Mouse (Mus musculus): ENCODE results near the gene Mybbp1a. TPM values are rescaled to one million over a fixed set of nuclear protein-coding genes. Genes with fewer than 3 reads are reported as not detected.

Mybbp1a gene
- total and polyA plus RNA-seq, 3 experiments: 174 to 816 (median 245) TPM

DNA sequence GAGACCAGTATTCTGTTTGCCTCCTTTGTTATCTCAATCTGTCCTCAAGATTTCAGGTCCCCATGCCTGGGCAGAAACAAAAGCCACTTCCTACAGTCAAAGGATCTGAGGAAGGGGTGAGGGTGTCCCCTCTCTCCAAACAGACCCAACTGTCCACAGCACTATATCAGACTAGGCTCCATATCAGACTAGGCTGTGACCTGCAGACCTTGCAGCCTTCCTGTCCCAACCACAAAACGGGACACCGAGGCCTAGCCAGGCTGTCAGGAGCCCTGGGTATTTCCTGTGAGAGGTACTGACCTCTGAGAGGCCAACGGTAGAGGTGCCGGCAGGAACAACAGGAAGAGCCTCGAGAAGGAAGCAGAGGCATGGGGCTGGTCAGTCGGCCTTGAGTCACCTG lies 43.4 kb downstream of the Mybbp1a start:
- no peak for DNase-seq (ENCODE audit: extremely low read depth)
- Histone ChIP-seq H3K4me2 (ENCODE audit: insufficient read depth, low read depth, poor library complexity, severe bottlenecking) (no peak overlapping the region), H3K27ac (ENCODE audit: insufficient read depth, low read depth) (no peak overlapping the region), H3K4me3 (replicated peaks in 1 of 3; ENCODE audit: low read depth in 2 of 3, low read length in 2 of 3, poor library complexity in 1 of 3) (no peak overlapping the region), H3K9me3 (replicated peaks; ENCODE audit: low read length) (peaks cover 6% of the 10 kb centered on the region), H3K79me2 (replicated peaks; ENCODE audit: control insufficient read depth, extremely low read depth, insufficient read depth, poor library complexity, severe bottlenecking) (no peaks in the 10 kb centered on the region), H3K9ac (ENCODE audit: insufficient read depth, low read depth) (no peak overlapping the region), H3K36me3 (replicated peaks in 1 of 2; ENCODE audit: control insufficient read depth in 1 of 2, insufficient read depth in 1 of 2, low read length in 1 of 2) (no peaks in the 10 kb centered on the region), H3K27me3 (replicated peaks) (peaks cover 66% of the 10 kb centered on the region), H3K4me1 (ENCODE audit: control insufficient read depth in 1 of 2, insufficient read depth in 2 of 2) (0 out of 4 replicates have a peak, but pooled peaks cover 0 to 4% of the 10 kb centered on the region in 2 experiments)
- in situ Hi-C loops (cut with MboI; ENCODE audit: low pct_ligation_motif_present, low pct_unique_long_range_greater_than_20kb, low sequenced_read_pairs): no loop called here
- dilution Hi-C loops (cut with MboI; ENCODE audit: extremely low pct_ligation_motif_present, extremely low pct_unique_long_range_greater_than_20kb, low sequenced_read_pairs): no loop called here
- TF ChIP-seq NRF1 (IDR thresholded peaks at IDR 0.05; ENCODE audit: low read depth, low read length) (no peak), ETS1 (conservative IDR thresholded peaks at IDR 0.05; ENCODE audit: low read depth, low read length) (no peak), TCF12 (IDR thresholded peaks at IDR 0.05; ENCODE audit: low read depth, low read length) (no peak), ZC3H11A (IDR thresholded peaks at IDR 0.05; ENCODE audit: low read depth, low read length) (no peak), POLR2A (IDR thresholded peaks at IDR 0.05; ENCODE audit: low read depth, low read length) (no peak), NELFE (IDR thresholded peaks at IDR 0.05; ENCODE audit: low read depth, low read length) (no peak), SIN3A (IDR thresholded peaks at IDR 0.05; ENCODE audit: low read length) (no peak)

DNA sequence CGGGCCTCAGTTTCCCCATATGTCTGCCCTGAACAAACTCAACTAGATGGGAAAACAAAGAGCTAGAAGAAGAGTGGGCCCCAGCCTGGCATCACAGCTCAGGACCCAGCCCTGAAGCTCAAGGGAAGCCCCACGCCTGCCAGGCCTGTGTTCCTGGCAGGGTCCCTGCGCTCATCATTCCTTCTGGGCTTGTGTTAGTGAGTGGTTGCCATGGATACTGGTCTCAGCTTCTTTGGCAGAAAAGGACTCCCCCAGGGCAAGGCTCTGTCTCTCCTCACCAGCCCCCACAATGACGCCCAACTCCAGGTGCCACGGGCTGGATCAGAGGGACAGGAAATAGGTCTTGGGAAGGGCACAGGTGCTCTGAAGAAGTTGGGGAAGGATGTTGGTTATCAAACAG lies 44.0 kb downstream of the Mybbp1a start:
- Histone ChIP-seq H3K27ac (ENCODE audit: insufficient read depth, low read depth) (no peak overlapping the region), H3K4me3 (replicated peaks in 1 of 3; ENCODE audit: low read depth in 2 of 3, low read length in 2 of 3, poor library complexity in 1 of 3) (no peak overlapping the region), H3K4me1 (ENCODE audit: control insufficient read depth in 1 of 2, insufficient read depth in 2 of 2) (0 out of 4 replicates have a peak, but pooled peaks cover 0 to 4% of the 10 kb centered on the region in 2 experiments), H3K27me3 (replicated peaks) (peaks cover 70% of the 10 kb centered on the region), H3K9me3 (replicated peaks; ENCODE audit: low read length) (peaks cover 10% of the 10 kb centered on the region), H3K9ac (ENCODE audit: insufficient read depth, low read depth) (no peak overlapping the region), H3K79me2 (replicated peaks; ENCODE audit: control insufficient read depth, extremely low read depth, insufficient read depth, poor library complexity, severe bottlenecking) (no peaks in the 10 kb centered on the region), H3K4me2 (ENCODE audit: insufficient read depth, low read depth, poor library complexity, severe bottlenecking) (no peak overlapping the region), H3K36me3 (replicated peaks in 1 of 2; ENCODE audit: control insufficient read depth in 1 of 2, insufficient read depth in 1 of 2, low read length in 1 of 2) (no peaks in the 10 kb centered on the region)
- in situ Hi-C loops (cut with MboI; ENCODE audit: low pct_ligation_motif_present, low pct_unique_long_range_greater_than_20kb, low sequenced_read_pairs) (no loop called here), dilution Hi-C loops (cut with MboI; ENCODE audit: extremely low pct_ligation_motif_present, extremely low pct_unique_long_range_greater_than_20kb, low sequenced_read_pairs) (no loop called here)
- no peak for DNase-seq (ENCODE audit: extremely low read depth)
- TF ChIP-seq MEF2A (IDR thresholded peaks at IDR 0.05; ENCODE audit: borderline replicate concordance, low read depth, low read length) (no peak), IRF4 (IDR thresholded peaks at IDR 0.05; ENCODE audit: low read depth, low read length) (no peak), ZNF384 (IDR thresholded peaks at IDR 0.05; ENCODE audit: low read depth, low read length) (no peak), ZKSCAN1 (IDR thresholded peaks at IDR 0.05; ENCODE audit: borderline replicate concordance, low read depth, low read length) (no peak), BHLHE40 (IDR thresholded peaks at IDR 0.05; ENCODE audit: low read depth, low read length) (no peak), POLR2AphosphoS2 (IDR thresholded peaks at IDR 0.05; ENCODE audit: low read depth, low read length) (no peak), SMC3 (IDR thresholded peaks at IDR 0.05; ENCODE audit: low read depth, low read length) (no peak), MYC (IDR thresholded peaks at IDR 0.05; ENCODE audit: low read depth, low read length) (no peak), CHD1 (IDR thresholded peaks at IDR 0.05; ENCODE audit: low read depth, low read length) (no peak), RCOR1 (conservative IDR thresholded peaks at IDR 0.05; ENCODE audit: low read depth, low read length) (no peak), ETS1 (conservative IDR thresholded peaks at IDR 0.05; ENCODE audit: low read depth, low read length) (no peak)

Data from CH12.LX (cell line).